Mouse (Mus musculus): ENCODE measurements around the gene Exoc6b.

DNA sequence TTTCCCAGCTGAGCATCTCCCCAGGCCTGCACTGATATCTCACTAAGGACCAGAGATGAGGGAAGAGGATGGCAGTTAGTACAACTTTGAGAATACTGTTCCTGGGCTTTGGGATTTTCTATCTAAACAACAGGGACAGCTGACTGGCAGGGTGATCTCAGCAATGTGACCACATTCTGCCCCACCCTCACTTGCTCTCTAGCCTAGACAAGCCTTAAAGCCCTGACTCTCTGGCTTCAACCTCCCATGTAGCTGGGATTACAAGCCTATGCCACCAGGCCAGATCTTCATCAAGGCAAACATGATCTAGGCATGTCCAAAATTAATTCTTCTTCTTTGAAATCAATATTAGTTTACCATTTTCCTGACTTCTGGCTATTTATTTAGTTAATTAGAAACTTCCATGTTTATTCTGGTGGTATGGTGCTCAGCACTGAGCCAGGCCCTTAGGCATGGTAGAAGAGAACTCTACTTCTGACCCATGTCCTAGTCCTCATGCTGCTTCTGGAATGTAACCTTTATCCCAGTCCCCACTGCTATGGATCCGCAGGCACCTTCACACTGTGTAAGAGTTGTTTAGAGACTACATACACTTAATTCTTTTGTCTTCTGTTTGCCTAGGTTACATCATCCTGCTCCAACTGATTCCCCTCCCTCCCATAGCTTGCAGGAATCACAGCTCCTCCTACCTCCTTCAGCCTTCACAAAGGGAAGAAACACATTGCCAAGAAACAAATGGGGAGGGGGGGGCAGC lies 468.0 kb downstream of the Exoc6b start:
- TF ChIP-seq CTCF (IDR thresholded peaks at IDR 0.05; ENCODE audit: borderline replicate concordance, extremely low read depth, insufficient read depth, insufficient read length) (no peak), POLR2A (IDR thresholded peaks at IDR 0.05; ENCODE audit: borderline replicate concordance, extremely low read depth, insufficient read depth, insufficient read length, poor library complexity, severe bottlenecking) (no peak)
